Comparison of ENCODE assay signal across 20 mouse cellular contexts in the genomic region with DNA sequence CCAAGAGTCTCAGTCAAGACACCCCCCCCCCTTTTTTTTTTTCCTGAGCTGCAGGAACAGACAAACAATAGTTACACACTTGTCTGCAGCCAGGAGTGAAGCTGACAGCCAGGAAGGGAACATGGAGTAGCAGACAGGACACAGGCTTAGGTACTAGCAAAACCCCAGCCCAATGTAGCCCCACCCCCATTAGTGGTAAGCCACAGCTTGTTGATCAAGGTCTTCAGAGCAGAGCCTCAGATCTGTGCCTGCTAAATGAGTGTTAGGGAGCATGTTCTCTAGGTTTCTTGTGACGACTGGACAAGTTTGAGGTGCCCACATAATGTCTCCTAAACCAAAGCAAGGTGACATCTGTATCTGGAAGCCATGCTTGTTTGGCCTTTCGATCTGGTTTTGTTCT. TPM values are rescaled to one million over a fixed set of nuclear protein-coding genes. Genes with fewer than 3 reads are reported as not detected.
A peak's percentile ranks its signal among the peaks of the same experiment; 100 is the strongest.
DNase-seq lines count a peak whose midpoint lies in the region; ATAC-seq lines count a peak whose summit lies in the region.
"Had no signal": no experiment of that assay in that cellular context is flagged by ENCODE, and none has a peak within 500 bp of the region (broad histone marks: within the 10 kb centered on the region; RNA-seq: fewer than 3 reads in every experiment).

No protein-coding gene starts in this region.

- H3K9ac ChIP-seq in hindbrain, embryonic 15.5 days = 0 out of 2 replicates have a peak overlapping the region, but pooled peaks have one; percentile 22
- H3K9ac ChIP-seq in hindbrain, embryonic 11.5 days (ENCODE audit: low read depth, low read length) = no peak overlapping the region
- 0 out of 2 replicates have a peak overlapping the region, but pooled peaks have one; percentile 36 for H3K9ac ChIP-seq in midbrain, embryonic 16.5 days (ENCODE audit: low read depth, low read length)

- no peak for ATAC-seq in hindbrain, embryonic 15.5 days (ENCODE audit: low FRiP score, low read depth)
- ATAC-seq in hindbrain, embryonic 11.5 days (ENCODE audit: low FRiP score) = no peak
- no peak for ATAC-seq in midbrain, embryonic 16.5 days
- ATAC-seq in erythroblast, adult 5-6 weeks (replicated peaks; ENCODE audit: low FRiP score, poor library complexity, severe bottlenecking) = no peak
- ATAC-seq: CD4-positive, CD25-positive, alpha-beta regulatory T cell, adult 4 months had no signal

- no peaks in the 10 kb centered on the region for H3K9me3 ChIP-seq in hindbrain, embryonic 15.5 days
- no peaks in the 10 kb centered on the region for H3K9me3 ChIP-seq in hindbrain, embryonic 11.5 days (ENCODE audit: control insufficient read depth, low read length)
- no peaks in the 10 kb centered on the region for H3K9me3 ChIP-seq in midbrain, embryonic 16.5 days (replicated peaks; ENCODE audit: control insufficient read depth, low read length, poor library complexity, severe bottlenecking)
- H3K9me3 ChIP-seq: megakaryocyte, embryonic 14.5 days had no signal

- peaks cover 35% of the 10 kb centered on the region for H3K4me1 ChIP-seq in hindbrain, embryonic 15.5 days (replicated peaks)
- peaks cover 8% of the 10 kb centered on the region; the same call in 1 of the 2 replicates for H3K4me1 ChIP-seq in hindbrain, embryonic 11.5 days (replicated peaks; ENCODE audit: control insufficient read depth, insufficient read depth, low read length)
- peaks cover 28% of the 10 kb centered on the region for H3K4me1 ChIP-seq in midbrain, embryonic 16.5 days (ENCODE audit: control insufficient read depth, insufficient read depth, low read length)

- H3K27ac ChIP-seq in hindbrain, embryonic 15.5 days (replicated peaks) = no peak overlapping the region
- H3K27ac ChIP-seq in hindbrain, embryonic 11.5 days (ENCODE audit: low read depth, low read length) = no peak overlapping the region
- no peak overlapping the region for H3K27ac ChIP-seq in midbrain, embryonic 16.5 days (ENCODE audit: low read length)
- H3K27ac ChIP-seq: kidney, postnatal 0 days had no signal

- peak overlapping the region; percentile 35 for H3K4me2 ChIP-seq in hindbrain, embryonic 15.5 days
- H3K4me2 ChIP-seq in hindbrain, embryonic 11.5 days (replicated peaks; ENCODE audit: low read depth, low read length) = no peak overlapping the region
- H3K4me2 ChIP-seq in midbrain, embryonic 16.5 days (ENCODE audit: low read length) = peak overlapping the region; percentile 39
- H3K4me2 ChIP-seq: heart, embryonic 11.5 days; liver, embryonic 11.5 days had no signal

- no peak overlapping the region for H3K4me3 ChIP-seq in hindbrain, embryonic 15.5 days
- no peak overlapping the region for H3K4me3 ChIP-seq in hindbrain, embryonic 11.5 days (ENCODE audit: low read depth, low read length)
- no peak overlapping the region for H3K4me3 ChIP-seq in midbrain, embryonic 16.5 days (ENCODE audit: low read depth, low read length)
- H3K4me3 ChIP-seq: megakaryocyte, embryonic 14.5 days; myocyte had no signal

- WGBS in hindbrain, embryonic 15.5 days = 89% methylated on average over 2 of the region's 2 CpGs
- 95% methylated on average over 2 of the region's 2 CpGs for WGBS in hindbrain, embryonic 11.5 days
- WGBS in midbrain, embryonic 16.5 days = 83% methylated on average over 2 of the region's 2 CpGs

- no peaks in the 10 kb centered on the region for H3K27me3 ChIP-seq in hindbrain, embryonic 15.5 days
- H3K27me3 ChIP-seq in hindbrain, embryonic 11.5 days (ENCODE audit: control insufficient read depth, insufficient read depth, low read length) = peaks cover 7% of the 10 kb centered on the region
- H3K27me3 ChIP-seq in midbrain, embryonic 16.5 days (ENCODE audit: control insufficient read depth, insufficient read depth, low read depth, low read length) = no peaks in the 10 kb centered on the region

- peak; percentile 45 for DNase-seq in cerebellum, adult 11-12 months
- no peak for DNase-seq in cerebellum, adult 18-20 months
- DNase-seq in hindbrain, embryonic 11.5 days (ENCODE audit: low spot score) = no peak
- peak; percentile 53 for DNase-seq in T-cell, adult 2 months (ENCODE audit: low spot score)
- DNase-seq in gastrocnemius, adult 8-10 months (ENCODE audit: low spot score in 2 of 2) = no peak
- DNase-seq: adrenal gland, postnatal 14 days; cerebellum, adult 9-10 months; heart, postnatal 10 days; kidney, adult 18-20 months; lung, adult 18-20 months; lung, postnatal 14 days had no signal

- peaks cover 20% of the 10 kb centered on the region for H3K36me3 ChIP-seq in hindbrain, embryonic 15.5 days
- H3K36me3 ChIP-seq in hindbrain, embryonic 11.5 days (ENCODE audit: control insufficient read depth, insufficient read depth, low read length) = peaks cover 5% of the 10 kb centered on the region
- peaks cover 13% of the 10 kb centered on the region for H3K36me3 ChIP-seq in midbrain, embryonic 16.5 days (ENCODE audit: control insufficient read depth, insufficient read depth, low read length)

RNA-seq across cellular contexts. Expression of a gene that starts 2.2 kb away (rescaled TPM):
- 8.5 and 9.1 TPM in 2 replicates for polyA plus RNA-seq in hindbrain, embryonic 15.5 days (2015; fragmentation: Nextera tagmentation; extraction: Ambion mirVana)
- 4.4 and 4.6 TPM in 2 replicates for polyA plus RNA-seq in hindbrain, embryonic 11.5 days (2014; fragmentation: Nextera tagmentation; extraction: Ambion mirVana)
- 9.2 and 11.0 TPM in 2 replicates for polyA plus RNA-seq in midbrain, embryonic 16.5 days (2015; fragmentation: Nextera tagmentation; extraction: Ambion mirVana)
- under 1 TPM; 0.17 to 0.61 (median 0.31) TPM for total RNA-seq in gastrocnemius, adult 8-10 months (2022)
- total RNA-seq in erythroblast, adult 5-6 weeks (2015; ENCODE audit: low replicate concordance) = 2.1 and 5.9 TPM in 2 replicates
- 2.5 and 4.7 TPM in 2 replicates for total RNA-seq in erythroblast, adult 5-6 weeks (2017; ENCODE audit: low replicate concordance)

RNA-seq across cellular contexts. Expression of a gene that starts 16.3 kb away (rescaled TPM):
- 170 TPM in 2 replicates for polyA plus RNA-seq in hindbrain, embryonic 15.5 days (2015; fragmentation: Nextera tagmentation; extraction: Ambion mirVana)
- polyA plus RNA-seq in hindbrain, embryonic 11.5 days (2014; fragmentation: Nextera tagmentation; extraction: Ambion mirVana) = 246 and 250 TPM in 2 replicates
- polyA plus RNA-seq in midbrain, embryonic 16.5 days (2015; fragmentation: Nextera tagmentation; extraction: Ambion mirVana) = 164 and 166 TPM in 2 replicates
- total RNA-seq in gastrocnemius, adult 8-10 months (2022) = 10 to 100 TPM; 51.7 to 65.7 (median 53.8) TPM
- 41.5 and 85.3 TPM in 2 replicates for total RNA-seq in erythroblast, adult 5-6 weeks (2015; ENCODE audit: low replicate concordance)
- total RNA-seq in erythroblast, adult 5-6 weeks (2017; ENCODE audit: low replicate concordance) = 47.5 and 50.3 TPM in 2 replicates

RNA-seq across cellular contexts. Expression of a gene that starts 25.6 kb away (rescaled TPM):
- polyA plus RNA-seq in hindbrain, embryonic 15.5 days (2015; fragmentation: Nextera tagmentation; extraction: Ambion mirVana) = 211 and 212 TPM in 2 replicates
- 251 and 253 TPM in 2 replicates for polyA plus RNA-seq in hindbrain, embryonic 11.5 days (2014; fragmentation: Nextera tagmentation; extraction: Ambion mirVana)
- 187 and 190 TPM in 2 replicates for polyA plus RNA-seq in midbrain, embryonic 16.5 days (2015; fragmentation: Nextera tagmentation; extraction: Ambion mirVana)
- 100 to 1,000 TPM; 189 to 214 (median 212) TPM for total RNA-seq in gastrocnemius, adult 8-10 months (2022)
- total RNA-seq in erythroblast, adult 5-6 weeks (2015; ENCODE audit: low replicate concordance) = 63.7 and 67.4 TPM in 2 replicates
- 16.9 and 29.4 TPM in 2 replicates for total RNA-seq in erythroblast, adult 5-6 weeks (2017; ENCODE audit: low replicate concordance)

Comparison
In these comparisons a context has a peak if more than half of its experiments do, and no peak if none do; other contexts are left out.
1. DNase-seq: peak in cerebellum, adult 11-12 months (single experiment) and T-cell, adult 2 months (single experiment); none in cerebellum, adult 18-20 months (0 of 2), hindbrain, embryonic 11.5 days (single experiment) and gastrocnemius, adult 8-10 months (0 of 2).